Mouse (Mus musculus): ENCODE measurements around the gene Itpkb. TPM values are rescaled to one million over a fixed set of nuclear protein-coding genes. Genes with fewer than 3 reads are reported as not detected.

Itpkb gene
- total RNA-seq, 1 experiment from 2014 or later = 38.3 TPM

DNA sequence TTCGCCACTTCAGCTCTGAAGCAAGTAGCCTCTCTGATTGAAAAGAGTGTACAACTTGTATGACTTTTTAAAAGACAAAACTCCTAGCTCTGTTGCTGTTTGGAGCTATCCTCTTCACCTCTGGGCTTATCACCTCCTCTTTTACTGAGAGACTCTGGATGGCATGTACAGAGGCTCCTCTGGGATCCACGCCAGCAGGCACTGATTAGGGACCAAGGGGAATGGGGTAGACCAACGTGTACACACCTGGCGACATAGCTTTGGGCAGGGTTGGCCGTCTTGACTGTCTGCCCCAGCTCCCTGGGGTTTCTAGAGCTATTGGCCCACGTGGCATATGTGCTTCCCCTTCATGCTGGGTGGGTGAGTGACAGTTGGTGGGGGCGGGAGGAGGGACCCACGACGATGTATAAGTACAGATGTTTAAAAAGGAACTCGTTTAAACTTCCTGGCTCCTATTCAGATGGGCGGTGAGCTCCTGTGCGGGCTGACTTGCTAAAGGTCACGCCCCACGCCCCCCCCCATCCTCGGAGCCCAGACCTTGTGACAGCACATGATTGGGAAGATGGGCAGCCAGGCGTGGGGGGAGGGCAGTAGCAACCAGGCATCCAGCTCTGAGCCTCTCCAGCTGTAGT lies 92.8 kb downstream of the Itpkb start:
- ATAC-seq (replicated peaks; ENCODE audit: insufficient number of reproducible peaks, low FRiP score, low TSS enrichment, poor library complexity, severe bottlenecking) = no peak

DNA sequence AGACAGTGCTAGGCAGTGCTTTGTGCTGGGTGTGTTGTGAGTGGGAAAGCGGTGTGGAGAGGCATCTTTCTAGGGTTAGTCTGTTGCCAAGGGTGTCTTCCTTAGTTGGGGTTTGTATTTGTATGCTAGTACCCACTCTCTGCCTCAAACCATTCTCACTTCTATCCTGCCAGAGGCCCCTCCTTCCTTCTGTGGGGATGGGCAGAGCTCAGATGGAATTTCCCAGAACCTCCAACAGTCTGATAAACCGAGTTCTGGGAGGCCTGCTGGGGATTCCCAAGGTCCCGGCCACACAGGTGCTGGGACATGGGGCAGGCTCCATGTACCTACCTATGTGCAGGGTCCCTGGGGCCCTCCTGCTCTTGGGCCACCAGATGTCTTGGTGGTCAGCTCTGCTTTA lies 93.6 kb downstream of the Itpkb start:
- no peak for ATAC-seq (replicated peaks; ENCODE audit: insufficient number of reproducible peaks, low FRiP score, low TSS enrichment, poor library complexity, severe bottlenecking)

GRCm38 (mm10) chr1:180426405-180426804 lies 96.1 kb downstream of the Itpkb start:
- no peak for ATAC-seq (replicated peaks; ENCODE audit: insufficient number of reproducible peaks, low FRiP score, low TSS enrichment, poor library complexity, severe bottlenecking)

GRCm38 (mm10) chr1:180427685-180428084 lies 97.4 kb downstream of the Itpkb start:
- ATAC-seq (replicated peaks; ENCODE audit: insufficient number of reproducible peaks, low FRiP score, low TSS enrichment, poor library complexity, severe bottlenecking) = no peak

DNA sequence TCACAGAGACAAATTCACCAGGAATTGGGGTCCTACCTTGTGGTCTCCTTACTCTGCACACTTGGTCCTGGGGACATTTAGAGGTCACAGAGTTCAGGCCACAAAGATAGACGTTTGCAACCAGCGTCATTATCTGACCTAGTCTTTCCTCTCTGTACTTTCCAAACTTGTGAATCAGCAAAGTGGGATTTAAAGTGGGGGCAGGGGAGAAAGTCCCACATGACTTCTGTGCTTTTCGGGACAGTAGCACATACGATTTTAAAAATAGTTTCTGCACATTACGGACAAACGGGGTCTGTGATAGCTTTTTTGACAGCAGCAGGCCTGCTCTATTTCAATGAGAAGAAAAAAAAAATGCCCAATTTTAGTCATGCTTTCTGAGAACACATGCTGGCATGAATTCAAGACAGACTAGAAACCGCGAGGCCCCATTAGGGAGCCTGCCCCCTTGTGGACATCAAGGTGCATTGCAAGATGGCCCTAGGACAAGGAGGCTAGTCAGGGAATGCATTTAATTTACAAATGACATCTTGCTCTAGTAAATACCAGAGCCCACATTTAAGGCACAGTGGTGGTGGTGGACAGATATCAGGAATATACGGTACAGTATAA lies 97.9 kb downstream of the Itpkb start:
- peak; percentile 41; the same call in 1 of the 2 replicates for ATAC-seq (replicated peaks; ENCODE audit: insufficient number of reproducible peaks, low FRiP score, low TSS enrichment, poor library complexity, severe bottlenecking)

DNA sequence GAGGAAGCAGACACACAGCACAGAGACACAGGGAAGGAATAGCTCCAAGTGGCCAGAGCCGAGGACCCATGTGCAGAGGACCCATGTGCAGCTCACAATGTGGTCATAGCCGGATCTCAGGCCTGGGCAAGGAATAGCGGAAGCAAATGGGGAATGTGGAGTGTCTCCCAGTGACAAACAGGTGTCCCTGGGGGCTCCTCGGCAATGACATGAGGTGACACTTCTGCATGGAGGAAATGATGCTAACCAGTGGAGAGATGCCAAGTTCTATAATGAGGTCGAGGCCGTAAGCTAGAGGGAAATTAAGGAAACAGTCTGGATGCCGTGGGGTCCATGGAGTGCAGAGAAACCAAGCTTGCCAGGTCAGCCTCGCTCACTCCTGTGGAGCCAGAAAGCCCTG lies 98.6 kb downstream of the Itpkb start:
- no peak for ATAC-seq (replicated peaks; ENCODE audit: insufficient number of reproducible peaks, low FRiP score, low TSS enrichment, poor library complexity, severe bottlenecking)

DNA sequence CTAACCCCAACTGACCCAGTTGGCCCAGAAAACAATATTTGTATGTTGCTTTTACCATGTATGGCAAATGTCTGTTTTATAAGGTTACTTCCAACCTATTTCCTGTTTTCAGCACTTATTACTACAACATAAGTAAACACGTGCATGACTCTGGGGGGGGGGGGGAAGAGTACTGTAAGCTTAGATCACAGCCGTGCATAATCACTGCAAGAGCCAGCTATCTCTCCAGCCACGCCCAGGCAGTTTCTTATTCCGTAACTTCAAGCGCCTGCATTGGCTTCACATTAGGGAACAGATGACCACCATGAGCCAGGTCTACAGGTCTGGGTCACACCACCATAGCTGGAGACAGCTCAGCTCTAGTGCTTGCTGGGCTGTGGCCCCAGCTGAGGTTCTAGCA lies 99.5 kb downstream of the Itpkb start:
- 0 out of 2 replicates have a peak, but pooled peaks have one; percentile 3 for ATAC-seq (replicated peaks; ENCODE audit: insufficient number of reproducible peaks, low FRiP score, low TSS enrichment, poor library complexity, severe bottlenecking)

DNA sequence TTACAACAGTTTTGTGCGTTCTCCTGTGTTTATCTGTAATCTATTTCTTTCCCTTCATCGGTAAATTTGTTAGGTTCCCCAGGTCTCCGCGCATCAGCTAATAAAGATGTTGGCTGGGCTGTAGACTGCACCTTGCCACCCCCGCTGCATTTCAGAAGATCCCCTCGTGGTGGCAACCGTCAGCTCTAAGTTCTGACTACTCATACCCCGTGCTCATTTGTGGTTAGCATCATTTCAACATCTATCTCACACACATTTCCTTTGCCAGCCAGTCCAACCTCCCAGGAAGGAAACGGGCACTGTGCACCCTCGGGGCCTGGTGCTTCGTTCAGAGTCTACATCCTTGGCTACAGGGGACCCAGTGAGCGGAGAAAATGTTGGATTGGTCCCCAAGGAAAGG lies 101.5 kb downstream of the Itpkb start:
- peak; percentile 67 for ATAC-seq (replicated peaks; ENCODE audit: insufficient number of reproducible peaks, low FRiP score, low TSS enrichment, poor library complexity, severe bottlenecking)

GRCm38 (mm10) chr1:180433098-180433538 lies 102.8 kb downstream of the Itpkb start:
- ATAC-seq (replicated peaks; ENCODE audit: insufficient number of reproducible peaks, low FRiP score, low TSS enrichment, poor library complexity, severe bottlenecking) = no peak

DNA sequence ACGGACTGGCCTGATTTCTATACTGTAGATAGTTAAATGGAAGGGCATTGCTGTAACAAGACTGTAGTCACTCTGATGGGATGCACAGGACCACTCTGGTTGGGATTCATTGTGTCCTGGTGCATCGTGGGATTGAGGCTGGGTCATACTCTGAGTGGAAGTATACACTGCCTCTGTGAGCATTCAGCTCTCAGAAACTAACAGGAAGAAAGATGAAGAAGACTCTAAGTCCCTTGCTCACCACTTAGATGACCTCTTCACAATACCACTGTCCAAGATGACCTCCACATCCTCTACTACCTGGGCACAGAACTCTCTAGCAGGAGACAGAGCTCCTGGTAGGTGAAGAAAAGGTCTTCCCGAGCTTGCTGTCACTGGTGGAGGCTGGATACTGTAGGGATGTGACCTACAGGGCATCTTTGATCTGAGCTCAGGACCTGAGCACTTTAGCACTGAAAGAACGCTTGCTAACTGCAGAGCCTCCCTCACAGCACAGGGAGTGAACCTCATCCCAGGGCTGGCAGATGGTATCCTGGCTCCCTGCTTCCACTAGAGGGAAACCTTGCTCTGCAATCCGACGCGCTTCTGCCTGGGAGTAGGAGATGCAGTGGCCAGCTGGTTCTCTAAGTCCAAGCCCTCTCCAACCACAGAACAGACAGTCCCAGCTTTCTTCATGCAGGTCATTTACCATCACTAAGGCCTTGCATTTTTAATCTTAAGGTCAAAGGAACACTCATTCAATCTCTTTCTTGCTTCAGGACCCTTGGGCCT lies 103.7 kb downstream of the Itpkb start:
- ATAC-seq (replicated peaks; ENCODE audit: insufficient number of reproducible peaks, low FRiP score, low TSS enrichment, poor library complexity, severe bottlenecking) = no peak; the same call in 1 of the 2 replicates

- no peak for ATAC-seq (replicated peaks; ENCODE audit: insufficient number of reproducible peaks, low FRiP score, low TSS enrichment, poor library complexity, severe bottlenecking)
These were observed 104.6 kb downstream of the Itpkb start for GRCm38 (mm10) chr1:180434925-180435324.

DNA sequence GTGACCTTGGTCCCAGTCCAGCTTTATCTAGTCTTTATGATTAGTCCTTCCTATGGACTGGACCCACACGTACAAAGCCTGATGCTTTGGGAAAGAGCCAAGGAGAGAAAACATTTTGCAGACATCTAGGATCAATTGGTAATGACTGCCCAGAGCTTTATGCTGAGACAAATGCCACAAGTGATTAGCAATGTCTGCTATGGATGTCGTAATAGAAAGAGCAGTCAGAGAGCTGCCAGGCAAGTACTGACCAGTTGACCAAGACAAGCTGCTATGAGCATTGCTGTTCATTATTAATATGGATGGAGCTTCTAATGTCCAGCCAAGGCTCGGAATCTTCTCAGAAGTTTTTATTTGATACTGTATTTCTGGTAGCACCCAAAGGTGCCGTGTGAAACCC lies 109.2 kb downstream of the Itpkb start:
- ATAC-seq (replicated peaks; ENCODE audit: insufficient number of reproducible peaks, low FRiP score, low TSS enrichment, poor library complexity, severe bottlenecking) = no peak

GRCm38 (mm10) chr1:180444411-180444810 lies 114.1 kb downstream of the Itpkb start:
- ATAC-seq (replicated peaks; ENCODE audit: insufficient number of reproducible peaks, low FRiP score, low TSS enrichment, poor library complexity, severe bottlenecking) = no peak

DNA sequence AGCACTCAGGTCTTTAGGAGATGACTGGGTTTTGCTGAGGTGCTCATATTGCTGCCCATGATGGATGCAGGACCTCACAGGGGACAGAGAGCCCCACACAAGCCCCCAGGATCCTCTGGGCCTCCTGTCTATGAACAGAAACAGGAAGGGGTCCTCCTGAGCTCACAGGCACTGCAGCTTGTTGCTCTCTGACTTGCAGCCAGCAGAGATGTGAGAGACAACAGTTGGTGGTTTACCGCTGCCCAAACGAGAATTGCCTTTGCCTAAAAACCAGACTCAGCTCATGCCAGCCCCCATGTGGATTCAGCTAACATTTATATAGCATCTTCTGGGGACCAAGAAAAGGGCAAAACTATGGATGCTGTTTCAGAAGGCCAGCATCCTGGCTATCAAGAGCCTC lies 119.4 kb downstream of the Itpkb start:
- ATAC-seq (replicated peaks; ENCODE audit: insufficient number of reproducible peaks, low FRiP score, low TSS enrichment, poor library complexity, severe bottlenecking) = no peak

- ATAC-seq (replicated peaks; ENCODE audit: insufficient number of reproducible peaks, low FRiP score, low TSS enrichment, poor library complexity, severe bottlenecking) = no peak
These were observed 128.0 kb downstream of the Itpkb start for GRCm38 (mm10) chr1:180458274-180458673.

GRCm38 (mm10) chr1:180458680-180459079 lies 128.4 kb downstream of the Itpkb start:
- no peak for ATAC-seq (replicated peaks; ENCODE audit: insufficient number of reproducible peaks, low FRiP score, low TSS enrichment, poor library complexity, severe bottlenecking)

- ATAC-seq (replicated peaks; ENCODE audit: insufficient number of reproducible peaks, low FRiP score, low TSS enrichment, poor library complexity, severe bottlenecking) = no peak
These were observed 130.4 kb downstream of the Itpkb start for GRCm38 (mm10) chr1:180460721-180461120.

DNA sequence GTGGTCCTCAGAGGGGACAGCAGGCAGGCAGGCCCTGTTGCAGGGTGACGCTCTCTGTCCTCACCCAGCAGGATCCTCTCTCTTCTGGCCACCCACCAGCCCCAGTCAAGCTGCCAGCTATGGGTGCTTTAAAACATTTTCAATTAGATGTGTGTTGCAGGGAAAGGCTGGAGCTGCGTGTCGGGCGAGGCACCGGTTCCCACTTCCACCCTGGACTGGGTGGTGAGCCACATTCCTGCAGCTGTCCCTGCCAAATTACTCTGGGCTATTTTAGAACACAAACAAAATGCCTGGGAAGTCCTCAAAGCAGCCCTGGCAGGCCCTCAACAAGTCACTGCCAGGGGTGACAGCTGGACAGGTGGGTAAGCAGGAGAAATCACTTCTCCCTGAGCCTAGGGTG lies 132.1 kb downstream of the Itpkb start:
- ATAC-seq (replicated peaks; ENCODE audit: insufficient number of reproducible peaks, low FRiP score, low TSS enrichment, poor library complexity, severe bottlenecking) = no peak

- no peak for ATAC-seq (replicated peaks; ENCODE audit: insufficient number of reproducible peaks, low FRiP score, low TSS enrichment, poor library complexity, severe bottlenecking)
These were observed 132.7 kb downstream of the Itpkb start for GRCm38 (mm10) chr1:180462983-180463475.

DNA sequence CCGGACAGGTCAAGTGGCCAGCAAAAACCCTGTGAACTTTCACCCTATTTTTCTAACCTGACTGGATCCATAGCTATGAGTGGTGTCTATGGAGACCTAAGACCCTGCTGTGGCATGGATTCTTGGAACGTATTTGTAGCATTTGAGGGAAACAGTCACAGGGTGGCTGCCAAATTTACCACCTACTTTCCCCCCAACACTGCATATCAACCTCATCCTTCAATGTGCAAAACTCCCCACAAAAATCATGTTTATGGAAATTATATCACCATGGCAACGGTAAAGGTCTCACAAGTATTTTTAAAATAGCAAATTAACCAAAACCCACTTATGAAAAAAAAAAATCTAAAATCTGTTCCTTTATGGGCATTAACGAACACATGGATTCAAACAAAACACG lies 134.1 kb downstream of the Itpkb start:
- no peak for ATAC-seq (replicated peaks; ENCODE audit: insufficient number of reproducible peaks, low FRiP score, low TSS enrichment, poor library complexity, severe bottlenecking)

Measured in monocyte, adult 5-6 weeks (primary cell).